Mouse (Mus musculus) cortical plate, adult 2 months (tissue): ENCODE results near the gene Lsg1.

Experiments
- CTCF ChIP-seq: fragments of 200-500 bp; IDR thresholded peaks from 2 replicates; pipeline ENCODE4 v1.5.1; 2011; ENCODE audit warnings: mild to moderate bottlenecking, control low read depth, low read length; ENCODE audit not compliant: insufficient read depth; ENCODE audit errors: extremely low read depth
- POLR2A ChIP-seq: fragments of 200-500 bp; IDR thresholded peaks from 2 replicates; pipeline ENCODE4 v1.6.1; 2011; ENCODE audit warnings: mild to moderate bottlenecking, low read length, control low read depth; ENCODE audit not compliant: insufficient read depth; ENCODE audit errors: extremely low read depth

GRCm38 (mm10) chr16:30605528-30605927 lies 18.1 kb upstream of the Lsg1 start:
- TF ChIP-seq CTCF (no peak), POLR2A (no peak)
